Mouse (Mus musculus) intestine, embryonic 14.5 days (tissue): Measurements from ENCODE around the gene Chpt1. TPM values are rescaled to one million over a fixed set of nuclear protein-coding genes. Genes with fewer than 3 reads are reported as not detected.

Source experiments
- ATAC-seq: fragments of 200-750 bp; cut with Nextera tagmentation; replicated peaks from 2 replicates; pipeline ENCODE4 v1.8.0; 2017; ENCODE audit warnings: low read depth, moderate number of reproducible peaks, moderate TSS enrichment, moderate library complexity; ENCODE audit not compliant: low FRiP score, low TSS enrichment
- DNase-seq: peaks from one replicate; pipeline ENCODE4 v3.0.0-alpha.2; 2018; ENCODE audit warnings: low spot score
- H3K27ac ChIP-seq: fragments of 300-500 bp; sonication (generic); 2 replicates; pipeline ENCODE4 v1.5.1; 2014; ENCODE audit warnings: low read depth, mild to moderate bottlenecking, control low read depth
- H3K27me3 ChIP-seq: fragments of 300-500 bp; sonication (generic); replicated peaks from 2 replicates; pipeline ENCODE4 v1.6.1; 2014; ENCODE audit warnings: low read length, control low read depth; ENCODE audit not compliant: control insufficient read depth, insufficient read depth
- H3K36me3 ChIP-seq: fragments of 300-500 bp; sonication (generic); 2 replicates; pipeline ENCODE4 v1.6.1; 2014; ENCODE audit warnings: low read length, control low read depth; ENCODE audit not compliant: control insufficient read depth, insufficient read depth
- H3K4me1 ChIP-seq: fragments of 300-500 bp; sonication (generic); replicated peaks from 2 replicates; pipeline ENCODE4 v1.6.1; 2014; ENCODE audit warnings: low read length, control low read depth, mixed read lengths; ENCODE audit not compliant: control insufficient read depth, insufficient read depth
- H3K4me2 ChIP-seq: fragments of 300-500 bp; sonication (generic); 2 replicates; pipeline ENCODE4 v1.6.1; 2014; ENCODE audit warnings: low read length
- H3K4me3 ChIP-seq: fragments of 300-500 bp; sonication (generic); 2 replicates; pipeline ENCODE4 v1.5.1; 2014; ENCODE audit warnings: low read depth, low read length, control low read depth, mixed read lengths
- H3K9ac ChIP-seq: fragments of 300-500 bp; sonication (generic); 2 replicates; pipeline ENCODE4 v1.6.1; 2014; ENCODE audit warnings: mild to moderate bottlenecking, low read length
- H3K9me3 ChIP-seq: fragments of 300-500 bp; sonication (generic); 2 replicates; pipeline ENCODE4 v1.6.1; 2016; ENCODE audit warnings: low read length, control low read depth; ENCODE audit not compliant: control insufficient read depth
- WGBS: fragments of 180-500 bp; shearing (Covaris S2); extraction: QIAGEN DNeasy Blood & Tissue Kit; methylation state at CpG from one replicate; pipeline ENCODE4 v1.1.7; 2014; 5-methylcytosine and 5-hydroxymethylcytosine counted together
- polyA plus RNA-seq: library from polyadenylated mRNA; unstranded; fragments of >200 nt; fragmentation: Nextera tagmentation; extraction: Ambion mirVana; gene quantifications from 2 replicates; pipeline ENCODE4 v1.2.1, GENCODE M21; 2014

Gene Chpt1
- polyA plus RNA-seq, 1 experiment from 2014 or later = 37.9 TPM

DNA sequence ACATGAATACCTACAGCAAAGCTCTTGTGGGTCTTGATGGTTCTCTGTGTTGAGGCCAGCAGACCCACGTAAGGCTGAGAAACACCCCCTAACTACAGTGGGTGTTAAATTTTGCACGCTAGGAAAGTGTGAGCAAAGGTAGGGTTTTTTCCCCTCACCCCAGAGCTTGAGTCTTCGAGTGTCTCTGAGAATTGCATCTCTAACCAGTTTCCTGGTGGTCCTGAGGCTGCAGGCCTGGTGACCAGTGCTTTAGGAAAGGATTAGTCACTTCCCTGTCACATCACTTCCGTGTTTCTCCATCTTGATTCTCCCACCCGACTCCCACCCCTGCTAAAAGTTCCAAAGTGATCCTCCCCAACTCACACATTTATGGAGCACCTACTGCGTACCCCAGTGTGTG, 99.7 kb downstream of the Chpt1 start:
- no peak overlapping the region for H3K9ac ChIP-seq
- no peaks in the 10 kb centered on the region for H3K9me3 ChIP-seq
- ATAC-seq (no peak), DNase-seq (no peak)
- no peaks in the 10 kb centered on the region; the same call in 1 of the 2 replicates for H3K36me3 ChIP-seq
- WGBS = 71% methylated on average over 6 of the region's 6 CpGs
- H3K27me3 ChIP-seq = no peaks in the 10 kb centered on the region
- no peaks in the 10 kb centered on the region for H3K4me1 ChIP-seq
- no peak overlapping the region for H3K4me3 ChIP-seq
- no peak overlapping the region for H3K4me2 ChIP-seq
- no peak overlapping the region for H3K27ac ChIP-seq

DNA sequence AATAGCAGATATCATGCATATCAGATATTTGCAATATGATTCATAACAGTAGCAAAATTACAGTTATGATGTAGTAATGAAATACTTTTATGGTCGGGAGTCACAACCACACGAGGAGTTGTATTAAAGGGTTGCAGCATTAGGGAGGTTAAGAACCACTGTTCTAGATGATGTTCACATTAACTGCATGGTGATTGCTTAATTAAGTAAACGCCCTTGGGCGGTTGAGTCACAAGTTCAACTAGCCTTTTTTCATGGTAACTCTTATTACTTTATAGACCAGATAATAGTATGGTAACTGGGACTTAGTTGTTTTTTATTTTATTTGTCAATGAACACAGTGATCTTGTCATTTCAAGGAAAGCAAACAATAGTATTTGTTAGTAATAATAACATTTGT, 100.9 kb downstream of the Chpt1 start:
- no peaks in the 10 kb centered on the region for H3K9me3 ChIP-seq
- no peak overlapping the region for H3K4me2 ChIP-seq
- no peak overlapping the region for H3K4me3 ChIP-seq
- no peak for ATAC-seq
- H3K27me3 ChIP-seq = no peaks in the 10 kb centered on the region
- no peak overlapping the region for H3K9ac ChIP-seq
- no peaks in the 10 kb centered on the region; the same call in 1 of the 2 replicates for H3K36me3 ChIP-seq
- no peaks in the 10 kb centered on the region for H3K4me1 ChIP-seq
- WGBS = 93% methylated on average over 4 of the region's 4 CpGs
- H3K27ac ChIP-seq = no peak overlapping the region
- DNase-seq = no peak

Other genes starting within 250 kb of the Chpt1 start
- gene Dram1, start 125.0 kb downstream of the Chpt1 start, polyA plus RNA-seq = 3.1 and 3.6 TPM in 2 replicates
- gene Gnptab, start 124.9 kb downstream of the Chpt1 start, polyA plus RNA-seq = 14.0 and 14.3 TPM in 2 replicates
- gene Sycp3, start 44.5 kb downstream of the Chpt1 start, polyA plus RNA-seq = 0.23 TPM in 1 of 2 replicates, not detected in the other
- gene Mybpc1, start 101.1 kb upstream of the Chpt1 start, polyA plus RNA-seq = 1.7 and 2.1 TPM in 2 replicates
- gene Spic, start 180.9 kb upstream of the Chpt1 start, polyA plus RNA-seq = 0.51 and 0.62 TPM in 2 replicates
- gene Arl1, start 226.8 kb upstream of the Chpt1 start, polyA plus RNA-seq = 175 and 181 TPM in 2 replicates